Mouse (Mus musculus) retina, adult 2 months (tissue): ENCODE measurements around the gene Neurl2.
"Not testable (repeated sequence)": the region's sequence is repeated elsewhere in the genome, so short reads cannot be mapped to it uniquely, and the experiment has no call there.

Experiments
- DNase-seq: peaks from one replicate; pipeline ENCODE4 v3.0.0-alpha.2; 2012; ENCODE audit warnings: low read depth, low spot score

Neurl2 gene

GRCm38 (mm10) chr2:164817206-164817605, 16.1 kb downstream of the Neurl2 start:
- DNase-seq, result no peak

- no peak for DNase-seq
Observed at GRCm38 (mm10) chr2:164815821-164816220, 17.4 kb downstream of the Neurl2 start.

- no peak for DNase-seq
Observed at GRCm38 (mm10) chr2:164815348-164815747, 17.9 kb downstream of the Neurl2 start.

- DNase-seq, result no peak
Observed at GRCm38 (mm10) chr2:164813557-164813956, 19.7 kb downstream of the Neurl2 start.

GRCm38 (mm10) chr2:164806614-164807013, 26.6 kb downstream of the Neurl2 start:
- no peak for DNase-seq

GRCm38 (mm10) chr2:164805332-164805718, 27.9 kb downstream of the Neurl2 start:
- DNase-seq, result no peak

GRCm38 (mm10) chr2:164804533-164805331, 28.5 kb downstream of the Neurl2 start, which contains the start of the genes Acot8 and Zswim3:
Gene Acot8 (minus strand): TSS chr2:164804882.
Gene Zswim3 (plus strand): TSS chr2:164805098.
- peak; percentile 99 for DNase-seq

GRCm38 (mm10) chr2:164803921-164804313, 29.3 kb downstream of the Neurl2 start:
- no peak for DNase-seq

- DNase-seq, result no peak
Observed at GRCm38 (mm10) chr2:164803201-164803920, 29.9 kb downstream of the Neurl2 start.

GRCm38 (mm10) chr2:164800252-164801004, 32.8 kb downstream of the Neurl2 start:
- no peak for DNase-seq

- not testable (repeated sequence) for DNase-seq
Observed at GRCm38 (mm10) chr2:164798554-164798953, 34.7 kb downstream of the Neurl2 start.

GRCm38 (mm10) chr2:164795868-164796267, 37.4 kb downstream of the Neurl2 start:
- no peak for DNase-seq

GRCm38 (mm10) chr2:164794293-164794692, 39.0 kb downstream of the Neurl2 start:
- DNase-seq, result peak; percentile 79

- no peak for DNase-seq
Observed at GRCm38 (mm10) chr2:164793772-164794171, 39.5 kb downstream of the Neurl2 start.

GRCm38 (mm10) chr2:164793236-164793635, 40.0 kb downstream of the Neurl2 start:
- no peak for DNase-seq

- DNase-seq, result no peak
Observed at GRCm38 (mm10) chr2:164792400-164793190, 40.7 kb downstream of the Neurl2 start.

- no peak for DNase-seq
Observed at GRCm38 (mm10) chr2:164791841-164792261, 41.4 kb downstream of the Neurl2 start.

GRCm38 (mm10) chr2:164790451-164790850, 42.8 kb downstream of the Neurl2 start:
- no peak for DNase-seq

- DNase-seq, result no peak
Observed at GRCm38 (mm10) chr2:164788411-164788810, 44.8 kb downstream of the Neurl2 start.

GRCm38 (mm10) chr2:164787779-164788178, 45.5 kb downstream of the Neurl2 start:
- DNase-seq, result no peak

GRCm38 (mm10) chr2:164787032-164787431, 46.2 kb downstream of the Neurl2 start:
- DNase-seq, result no peak
